Mouse (Mus musculus): ENCODE results near the gene Sv2a.

- no peak for TF ChIP-seq CTCF (IDR thresholded peaks at IDR 0.05)
- TF ChIP-seq EP300 (IDR thresholded peaks at IDR 0.05; ENCODE audit: insufficient read depth, low read depth, low read length) = no peak
Observed at GRCm38 (mm10) chr3:96226695-96227648, 46.0 kb downstream of the Sv2a start.

Data from heart, adult 2 months (tissue).